Mouse (Mus musculus) CH12.LX (cell line): ENCODE measurements around the gene Dusp5. TPM values are rescaled to one million over a fixed set of nuclear protein-coding genes. Genes with fewer than 3 reads are reported as not detected.

Source experiments
- DNase-seq: peaks from one replicate; pipeline ENCODE4 v3.0.0-alpha.2; 2013; ENCODE audit errors: extremely low read depth
- H3K27ac ChIP-seq: 2 replicates; pipeline ENCODE4 v1.5.1; 2012; ENCODE audit warnings: low read depth, mild to moderate bottlenecking, control low read depth, moderate library complexity; ENCODE audit not compliant: insufficient read depth
- H3K27me3 ChIP-seq: replicated peaks from 2 replicates; pipeline ENCODE3; 2012; ENCODE audit warnings: inconsistent platforms
- H3K36me3 ChIP-seq, 2 experiments: replicated peaks in 1 of 2; 2 replicates each; pipeline versions ENCODE3 to v1.6.1; 2012; ENCODE audit warnings: inconsistent platforms in 1 of 2, low read length in 1 of 2, mild to moderate bottlenecking in 1 of 2, mixed read lengths in 1 of 2, moderate library complexity in 1 of 2; ENCODE audit not compliant: control insufficient read depth in 1 of 2, insufficient read depth in 1 of 2
- H3K4me1 ChIP-seq, 2 experiments: 2 replicates each; pipeline ENCODE4 v1.6.1; 2012; ENCODE audit warnings: inconsistent platforms in 1 of 2, moderate library complexity in 1 of 2; ENCODE audit not compliant: insufficient read depth in 2 of 2, control insufficient read depth in 1 of 2
- H3K4me2 ChIP-seq: 2 replicates; pipeline ENCODE4 v1.6.1; 2012; ENCODE audit warnings: low read depth, mild to moderate bottlenecking, control low read depth; ENCODE audit not compliant: poor library complexity, insufficient read depth, severe bottlenecking
- H3K4me3 ChIP-seq, 3 experiments: fragments of 150-350 bp in 1 of 3; sonication (generic) in 1 of 3; replicated peaks in 1 of 3; 2 replicates each; pipeline versions ENCODE3 to v1.5.1; 2011 to 2012; ENCODE audit warnings: low read depth in 2 of 3, low read length in 2 of 3, mild to moderate bottlenecking in 2 of 3, moderate library complexity in 2 of 3, control low read depth in 1 of 3, improper control_type of control experiment in 1 of 3, inconsistent platforms in 1 of 3, mixed read lengths in 1 of 3; ENCODE audit not compliant: poor library complexity in 1 of 3
- H3K79me2 ChIP-seq: replicated peaks from 2 replicates; pipeline ENCODE4 v1.6.1; 2012; ENCODE audit warnings: mild to moderate bottlenecking, moderate library complexity; ENCODE audit not compliant: control insufficient read depth, poor library complexity, insufficient read depth, severe bottlenecking; ENCODE audit errors: extremely low read depth
- H3K9ac ChIP-seq: 2 replicates; pipeline ENCODE4 v1.6.1; 2012; ENCODE audit warnings: low read depth, mild to moderate bottlenecking, control low read depth, moderate library complexity; ENCODE audit not compliant: insufficient read depth
- H3K9me3 ChIP-seq: replicated peaks from 2 replicates; pipeline ENCODE3; 2012; ENCODE audit warnings: low read length, inconsistent platforms, mixed read lengths
- BHLHE40 ChIP-seq: IDR thresholded peaks from 2 replicates; pipeline ENCODE4 v1.6.1; 2011; ENCODE audit warnings: mild to moderate bottlenecking, low read depth, low read length, improper control_type of control experiment
- CHD1 ChIP-seq: IDR thresholded peaks from 2 replicates; pipeline ENCODE4 v1.6.1; 2012; ENCODE audit warnings: low read depth, low read length, improper control_type of control experiment, inconsistent platforms
- CHD2 ChIP-seq: IDR thresholded peaks from 2 replicates; pipeline ENCODE4 v1.6.1; 2011; ENCODE audit warnings: low read length, improper control_type of control experiment
- CTCF ChIP-seq, 2 experiments: IDR thresholded peaks in 1 of 2; conservative IDR thresholded peaks in 1 of 2; 2 replicates each; pipeline ENCODE4 v1.5.1; 2011 to 2012; ENCODE audit warnings: low read depth in 2 of 2, low read length in 2 of 2, improper control_type of control experiment in 1 of 2, inconsistent platforms in 1 of 2, mild to moderate bottlenecking in 1 of 2, moderate library complexity in 1 of 2
- E2F4 ChIP-seq: IDR thresholded peaks from 2 replicates; pipeline ENCODE4 v1.6.1; 2011; ENCODE audit warnings: low read depth, low read length, improper control_type of control experiment; ENCODE audit not compliant: insufficient replicate concordance
- ELF1 ChIP-seq: IDR thresholded peaks from 2 replicates; pipeline ENCODE4 v1.6.1; 2014; ENCODE audit warnings: low read depth, mild to moderate bottlenecking, inconsistent platforms, low read length, improper control_type of control experiment
- EP300 ChIP-seq: IDR thresholded peaks from 2 replicates; pipeline ENCODE4 v1.6.1; 2011; ENCODE audit warnings: low read length, improper control_type of control experiment
- ETS1 ChIP-seq: conservative IDR thresholded peaks from 2 replicates; pipeline ENCODE4 v1.6.1; 2012; ENCODE audit warnings: low read depth, mild to moderate bottlenecking, inconsistent platforms, low read length, improper control_type of control experiment, moderate library complexity
- GABPA ChIP-seq: IDR thresholded peaks from 2 replicates; pipeline ENCODE4 v1.6.1; 2012; ENCODE audit warnings: low read depth, low read length, improper control_type of control experiment, inconsistent platforms; ENCODE audit not compliant: insufficient replicate concordance
- HCFC1 ChIP-seq: IDR thresholded peaks from 2 replicates; pipeline ENCODE4 v1.6.1; 2012; ENCODE audit warnings: low read depth, mild to moderate bottlenecking, inconsistent platforms, low read length, improper control_type of control experiment
- IRF4 ChIP-seq: IDR thresholded peaks from 2 replicates; pipeline ENCODE4 v1.6.1; 2014; ENCODE audit warnings: low read depth, mild to moderate bottlenecking, inconsistent platforms, low read length, improper control_type of control experiment
- JUN ChIP-seq: IDR thresholded peaks from 2 replicates; pipeline ENCODE4 v1.6.1; 2011; ENCODE audit warnings: low read depth, mild to moderate bottlenecking, low read length, improper control_type of control experiment, moderate library complexity; ENCODE audit not compliant: insufficient read depth
- JUND ChIP-seq: conservative IDR thresholded peaks from 2 replicates; pipeline ENCODE4 v1.6.1; 2011; ENCODE audit warnings: low read depth, low read length, improper control_type of control experiment
- KAT2A ChIP-seq: IDR thresholded peaks from 2 replicates; pipeline ENCODE4 v1.6.1; 2012; ENCODE audit warnings: low read length, improper control_type of control experiment, inconsistent platforms; ENCODE audit not compliant: insufficient replicate concordance
- MAFK ChIP-seq: IDR thresholded peaks from 2 replicates; pipeline ENCODE4 v1.6.1; 2011; ENCODE audit warnings: low read length, improper control_type of control experiment; ENCODE audit not compliant: insufficient replicate concordance
- MAX ChIP-seq: IDR thresholded peaks from 2 replicates; pipeline ENCODE4 v1.6.1; 2011; ENCODE audit warnings: low read length, improper control_type of control experiment
- MAZ ChIP-seq: IDR thresholded peaks from 2 replicates; pipeline ENCODE4 v1.6.1; 2012; ENCODE audit warnings: low read depth, mild to moderate bottlenecking, inconsistent platforms, low read length, improper control_type of control experiment, moderate library complexity
- MEF2A ChIP-seq: IDR thresholded peaks from 2 replicates; pipeline ENCODE4 v1.6.1; 2014; ENCODE audit warnings: low read depth, mild to moderate bottlenecking, inconsistent platforms, low read length, improper control_type of control experiment, borderline replicate concordance
- MXI1 ChIP-seq: IDR thresholded peaks from 2 replicates; pipeline ENCODE4 v1.6.1; 2011; ENCODE audit warnings: mild to moderate bottlenecking, low read depth, low read length, improper control_type of control experiment
- MYC ChIP-seq: IDR thresholded peaks from 2 replicates; pipeline ENCODE4 v1.6.1; 2011; ENCODE audit warnings: low read depth, mild to moderate bottlenecking, improper control_type of control experiment, low read length
- NELFE ChIP-seq: IDR thresholded peaks from 2 replicates; pipeline ENCODE4 v1.6.1; 2011; ENCODE audit warnings: low read depth, low read length, improper control_type of control experiment
- NRF1 ChIP-seq: IDR thresholded peaks from 2 replicates; pipeline ENCODE4 v1.6.1; 2014; ENCODE audit warnings: low read depth, mild to moderate bottlenecking, inconsistent platforms, low read length, improper control_type of control experiment, moderate library complexity
- PAX5 ChIP-seq: IDR thresholded peaks from 2 replicates; pipeline ENCODE4 v1.6.1; 2012; ENCODE audit warnings: low read length, inconsistent platforms, mixed read lengths
- POLR2A ChIP-seq: IDR thresholded peaks from 2 replicates; pipeline ENCODE4 v1.6.1; 2011; ENCODE audit warnings: low read depth, mild to moderate bottlenecking, improper control_type of control experiment, low read length
- POLR2AphosphoS2 ChIP-seq: IDR thresholded peaks from 2 replicates; pipeline ENCODE4 v1.6.1; 2011; ENCODE audit warnings: low read depth, low read length, improper control_type of control experiment
- RAD21 ChIP-seq: IDR thresholded peaks from 2 replicates; pipeline ENCODE4 v1.6.1; 2011; ENCODE audit warnings: low read depth, mild to moderate bottlenecking, low read length, improper control_type of control experiment, moderate library complexity
- RCOR1 ChIP-seq: conservative IDR thresholded peaks from 2 replicates; pipeline ENCODE4 v1.6.1; 2012; ENCODE audit warnings: low read depth, mild to moderate bottlenecking, inconsistent platforms, low read length, improper control_type of control experiment
- SIN3A ChIP-seq: IDR thresholded peaks from 2 replicates; pipeline ENCODE4 v1.6.1; 2012; ENCODE audit warnings: low read length, improper control_type of control experiment, inconsistent platforms
- SMC3 ChIP-seq: IDR thresholded peaks from 2 replicates; pipeline ENCODE4 v1.6.1; 2011; ENCODE audit warnings: low read depth, low read length, improper control_type of control experiment
- TBP ChIP-seq: conservative IDR thresholded peaks from 2 replicates; pipeline ENCODE4 v1.6.1; 2011; ENCODE audit warnings: low read depth, low read length, improper control_type of control experiment
- TCF12 ChIP-seq: IDR thresholded peaks from 2 replicates; pipeline ENCODE4 v1.6.1; 2014; ENCODE audit warnings: low read depth, mild to moderate bottlenecking, inconsistent platforms, low read length, improper control_type of control experiment
- UBTF ChIP-seq: IDR thresholded peaks from 2 replicates; pipeline ENCODE4 v1.6.1; 2012; ENCODE audit warnings: low read depth, mild to moderate bottlenecking, inconsistent platforms, low read length, improper control_type of control experiment, moderate library complexity
- USF1 ChIP-seq: IDR thresholded peaks from 2 replicates; pipeline ENCODE4 v1.6.1; 2014; ENCODE audit warnings: low read depth, mild to moderate bottlenecking, inconsistent platforms, low read length, improper control_type of control experiment
- USF2 ChIP-seq: conservative IDR thresholded peaks from 2 replicates; pipeline ENCODE4 v1.6.1; 2011; ENCODE audit warnings: low read depth, low read length, improper control_type of control experiment
- ZC3H11A ChIP-seq: IDR thresholded peaks from 2 replicates; pipeline ENCODE4 v1.6.1; 2012; ENCODE audit warnings: low read depth, mild to moderate bottlenecking, inconsistent platforms, low read length, improper control_type of control experiment
- ZKSCAN1 ChIP-seq: IDR thresholded peaks from 2 replicates; pipeline ENCODE4 v1.6.1; 2012; ENCODE audit warnings: low read depth, inconsistent platforms, low read length, improper control_type of control experiment, borderline replicate concordance
- ZMIZ1 ChIP-seq: IDR thresholded peaks from 2 replicates; pipeline ENCODE4 v1.6.1; 2012; ENCODE audit warnings: low read depth, mild to moderate bottlenecking, inconsistent platforms, low read length, improper control_type of control experiment
- ZNF384 ChIP-seq: IDR thresholded peaks from 2 replicates; pipeline ENCODE4 v1.6.1; 2012; ENCODE audit warnings: low read depth, low read length, improper control_type of control experiment, inconsistent platforms
- dilution Hi-C: fragments of 300-500 bp; cut with MboI; formaldehyde crosslinking; loops from 2 replicates; pipeline ENCODE4 v1.14.3; 2020; ENCODE audit warnings: low sequenced_read_pairs; ENCODE audit not compliant: extremely low pct_unique_long_range_greater_than_20kb, extremely low pct_ligation_motif_present
- in situ Hi-C: fragments of 300-500 bp; cut with MboI; formaldehyde crosslinking; loops from 3 replicates; pipeline ENCODE4 v1.14.3; 2019; ENCODE audit warnings: low sequenced_read_pairs, low pct_ligation_motif_present, low pct_unique_long_range_greater_than_20kb, mixed read lengths
- polyA plus RNA-seq: library from polyadenylated mRNA; unstranded; fragments of >175 nt; gene quantifications from 2 replicates; pipeline ENCODE4 v1.2.1, GENCODE M21; 2012; ENCODE audit warnings: low read depth; ENCODE audit not compliant: insufficient read length
- total RNA-seq, 2 experiments: library from RNA; depleted of rRNA; stranded (reverse); fragments of 300-350 nt in 1 of 2; fragments of >200 nt in 1 of 2; gene quantifications; 2 replicates each; pipeline ENCODE4 v1.2.3; 2012 to 2014

Gene Dusp5
- total RNA-seq (2012; rRNA removed), result 10.6 and 10.9 TPM in 2 replicates
- total RNA-seq (2014; rRNA removed), result 13.2 and 15.2 TPM in 2 replicates
- 13.8 and 18.2 TPM in 2 replicates for polyA plus RNA-seq

DNA sequence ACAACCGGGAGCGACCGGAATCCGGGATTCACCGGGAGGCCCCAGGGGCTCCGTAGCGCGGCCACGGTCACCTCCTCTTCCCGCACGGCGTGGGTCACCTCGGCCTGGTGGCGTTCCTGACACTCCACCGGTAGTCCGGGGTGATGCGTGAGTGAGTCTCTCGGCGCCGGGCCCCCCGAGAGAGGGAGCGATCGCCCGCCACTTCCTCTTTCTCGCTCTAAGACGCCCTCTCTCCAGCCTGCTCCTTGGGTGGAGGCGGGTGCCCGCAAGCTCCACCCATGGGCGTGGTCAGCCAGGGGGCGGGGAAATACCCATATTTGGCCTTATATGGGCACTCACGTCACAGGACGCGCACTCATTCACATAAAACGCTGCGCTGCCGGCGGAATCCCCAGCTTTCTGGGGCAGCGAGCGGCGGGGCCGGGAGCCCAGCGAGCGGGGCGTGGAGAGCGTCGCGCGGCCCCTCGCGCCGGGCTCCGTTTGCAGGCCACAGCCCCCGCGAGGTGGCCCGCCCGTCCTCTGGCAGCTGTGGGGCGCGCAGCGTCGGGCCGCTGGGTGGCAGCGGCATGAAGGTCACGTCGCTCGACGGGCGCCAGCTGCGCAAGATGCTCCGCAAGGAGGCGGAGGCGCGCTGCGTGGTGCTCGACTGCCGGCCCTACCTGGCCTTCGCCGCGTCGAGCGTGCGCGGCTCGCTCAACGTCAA lies at the start of gene Dusp5:
Dusp5 (plus strand) TSS at position 358 of the 703 bp plus-strand sequence.
- TF ChIP-seq PAX5 (no peak), POLR2AphosphoS2 (peak; percentile 67; the same call in 1 of the 2 replicates), ZMIZ1 (peak; percentile 88), CTCF (conservative IDR thresholded peaks at IDR 0.05 in 1 of 2, IDR thresholded peaks at IDR 0.05 in 1 of 2; ENCODE audit: low read depth in 2 of 2, low read length in 2 of 2) (peak in 1 of 2 experiments; percentile 42; a peak in 2 of 4 replicates), BHLHE40 (peak; percentile 56), JUN (no peak), NELFE (peak; percentile 83), EP300 (no peak; the same call in 1 of the 2 replicates), NRF1 (peak; percentile 70), KAT2A (no peak), CHD2 (peak; percentile 19; the same call in 1 of the 2 replicates), TBP (peak; percentile 93), POLR2A (peak; percentile 94), ZNF384 (no peak), CHD1 (no peak), MYC (0 out of 2 replicates have a peak, but pooled peaks have one; percentile 8), USF2 (no peak), USF1 (no peak), MXI1 (peak; percentile 93), ZC3H11A (no peak), ETS1 (peak; percentile 47), JUND (no peak), MEF2A (no peak; the same call in 1 of the 2 replicates), ELF1 (peak; percentile 84), E2F4 (no peak), GABPA (no peak), TCF12 (peak; percentile 75), SIN3A (peak; percentile 34), HCFC1 (no peak; the same call in 1 of the 2 replicates), UBTF (no peak), SMC3 (peak; percentile 50), MAX (no peak; the same call in 1 of the 2 replicates), MAFK (no peak), RCOR1 (no peak), RAD21 (peak; percentile 17), MAZ (no peak; the same call in 1 of the 2 replicates), IRF4 (peak; percentile 47; the same call in 1 of the 2 replicates), ZKSCAN1 (no peak)
- peak within 1 kb of the TSS; percentile 93 for H3K4me2 ChIP-seq
- peaks cover 15% of the 10 kb centered on the region for H3K27me3 ChIP-seq
- dilution Hi-C loops (no loop called here), in situ Hi-C loops (no loop called here)
- H3K4me3 ChIP-seq, result peak within 1 kb of the TSS; percentile 73 to 89 (median 82)
- H3K27ac ChIP-seq, result peak within 1 kb of the TSS; percentile 45
- H3K79me2 ChIP-seq, result peaks cover 30% of the 10 kb centered on the region
- peaks cover 2% of the 10 kb centered on the region for H3K9me3 ChIP-seq
- peaks cover 2 to 10% of the 10 kb centered on the region in 2 experiments for H3K36me3 ChIP-seq
- peak; percentile 96 for DNase-seq
- peak within 1 kb of the TSS; percentile 82 for H3K9ac ChIP-seq
- peaks cover 5 to 49% of the 10 kb centered on the region in 2 experiments for H3K4me1 ChIP-seq
